Comparison of ENCODE assay signal across 8 mouse cellular contexts in genomic region chr15:102721980-102722475, GRCm38 (mm10). TPM values are rescaled to one million over a fixed set of nuclear protein-coding genes. Genes with fewer than 3 reads are reported as not detected.
DNase-seq lines count a peak whose midpoint lies in the region; ATAC-seq and TF ChIP-seq lines count a peak whose summit lies in the region.

Gene Calcoco1, minus strand, starts transcription at chr15:102722178.

- H3K27me3 ChIP-seq in heart, embryonic 12.5 days (replicated peaks), result no peaks in the 10 kb centered on the region; the same call in 1 of the 2 replicates
- H3K27me3 ChIP-seq in kidney, postnatal 0 days (ENCODE audit: insufficient read depth, low read length), result no peaks in the 10 kb centered on the region
- no peaks in the 10 kb centered on the region for H3K27me3 ChIP-seq in liver, embryonic 11.5 days (replicated peaks; ENCODE audit: control insufficient read depth, insufficient read depth, low read length)
- H3K27me3 ChIP-seq in stomach, embryonic 14.5 days (ENCODE audit: control insufficient read depth, insufficient read depth, low read length), result no peaks in the 10 kb centered on the region

- WGBS in heart, embryonic 12.5 days, result under 1% methylated on average over 27 of the region's 27 CpGs
- WGBS in kidney, postnatal 0 days, result 1% methylated on average over 27 of the region's 27 CpGs
- 2% methylated on average over 27 of the region's 27 CpGs for WGBS in liver, embryonic 11.5 days
- WGBS in stomach, embryonic 14.5 days, result under 1% methylated on average over 27 of the region's 27 CpGs

- peak within 1 kb of the TSS; percentile 83 for H3K27ac ChIP-seq in heart, embryonic 12.5 days (ENCODE audit: poor library complexity, severe bottlenecking)
- peak within 1 kb of the TSS; percentile 5; the same call in 1 of the 2 replicates for H3K27ac ChIP-seq in kidney, postnatal 0 days
- H3K27ac ChIP-seq in liver, embryonic 11.5 days (ENCODE audit: low read depth, low read length), result no peak within 1 kb of the TSS
- H3K27ac ChIP-seq in stomach, embryonic 14.5 days (ENCODE audit: low read length), result peak within 1 kb of the TSS; percentile 55; the same call in 1 of the 2 replicates

- no peak for TF ChIP-seq CTCF in kidney, postnatal 0 days (IDR thresholded peaks at IDR 0.05; ENCODE audit: low read depth)

- H3K9ac ChIP-seq in heart, embryonic 12.5 days, result peak within 1 kb of the TSS; percentile 72
- peak within 1 kb of the TSS; percentile 64 for H3K9ac ChIP-seq in kidney, postnatal 0 days (ENCODE audit: low read depth, low read length)
- H3K9ac ChIP-seq in liver, embryonic 11.5 days (ENCODE audit: low read depth, low read length), result peak within 1 kb of the TSS; percentile 69
- H3K9ac ChIP-seq in stomach, embryonic 14.5 days (replicated peaks; ENCODE audit: low read depth, low read length), result peak within 1 kb of the TSS; percentile 51

- ATAC-seq in erythroid progenitor cell, adult 5-6 weeks (replicated peaks; ENCODE audit: low FRiP score, poor library complexity, severe bottlenecking), result peak; percentile 99
- ATAC-seq in heart, embryonic 12.5 days (ENCODE audit: insufficient number of reproducible peaks, low FRiP score), result peak; percentile 99
- peak; percentile 99 for ATAC-seq in kidney, postnatal 0 days (replicated peaks; ENCODE audit: low FRiP score, low read depth)
- peak; percentile 100 for ATAC-seq in liver, embryonic 11.5 days (replicated peaks; ENCODE audit: low FRiP score)
- ATAC-seq in stomach, embryonic 14.5 days (ENCODE audit: insufficient number of reproducible peaks, insufficient read depth, low FRiP score, low read depth), result peak; percentile 100

- peaks cover 19% of the 10 kb centered on the region for H3K4me1 ChIP-seq in heart, embryonic 12.5 days (replicated peaks)
- H3K4me1 ChIP-seq in kidney, postnatal 0 days (replicated peaks; ENCODE audit: insufficient read depth, low read length), result 0 out of 2 replicates have a peak, but pooled peaks cover 5% of the 10 kb centered on the region
- H3K4me1 ChIP-seq in liver, embryonic 11.5 days (replicated peaks; ENCODE audit: control insufficient read depth, insufficient read depth, low read length), result 0 out of 2 replicates have a peak, but pooled peaks cover 2% of the 10 kb centered on the region
- H3K4me1 ChIP-seq in stomach, embryonic 14.5 days (ENCODE audit: control insufficient read depth, insufficient read depth, low read length), result peaks cover 8% of the 10 kb centered on the region

- no peaks in the 10 kb centered on the region for H3K9me3 ChIP-seq in heart, embryonic 12.5 days (replicated peaks)
- no peaks in the 10 kb centered on the region for H3K9me3 ChIP-seq in kidney, postnatal 0 days (replicated peaks; ENCODE audit: low read length)
- no peaks in the 10 kb centered on the region for H3K9me3 ChIP-seq in liver, embryonic 11.5 days (ENCODE audit: control insufficient read depth, low read length)
- no peaks in the 10 kb centered on the region for H3K9me3 ChIP-seq in stomach, embryonic 14.5 days (ENCODE audit: control insufficient read depth, low read depth, low read length)

- H3K36me3 ChIP-seq in heart, embryonic 12.5 days, result peaks cover 23% of the 10 kb centered on the region
- H3K36me3 ChIP-seq in kidney, postnatal 0 days (ENCODE audit: insufficient read depth, low read length), result 0 out of 2 replicates have a peak, but pooled peaks cover 14% of the 10 kb centered on the region
- H3K36me3 ChIP-seq in liver, embryonic 11.5 days (ENCODE audit: control insufficient read depth, insufficient read depth, low read length), result no peaks in the 10 kb centered on the region
- H3K36me3 ChIP-seq in stomach, embryonic 14.5 days (ENCODE audit: control insufficient read depth, insufficient read depth, low read length), result peaks cover 12% of the 10 kb centered on the region; the same call in 1 of the 2 replicates

- H3K4me2 ChIP-seq in heart, embryonic 12.5 days, result peak within 1 kb of the TSS; percentile 86
- H3K4me2 ChIP-seq in kidney, postnatal 0 days (ENCODE audit: low read length), result peak within 1 kb of the TSS; percentile 80
- peak within 1 kb of the TSS; percentile 86 for H3K4me2 ChIP-seq in liver, embryonic 11.5 days
- peak within 1 kb of the TSS; percentile 63 for H3K4me2 ChIP-seq in stomach, embryonic 14.5 days (replicated peaks; ENCODE audit: low read depth, low read length)

- peak; percentile 95 for DNase-seq in CD4-positive helper T cell, adult 2 months (ENCODE audit: low read depth, low spot score)
- DNase-seq in brain, embryonic 18.5 days (ENCODE audit: low read depth, low spot score), result peak; percentile 97
- DNase-seq in kidney, postnatal 0 days (ENCODE audit: low spot score), result peak; percentile 99
- DNase-seq in liver, embryonic 11.5 days (ENCODE audit: low spot score), result peak; percentile 98
- DNase-seq in naive thymus-derived CD4-positive, alpha-beta T cell, adult 2 months (ENCODE audit: low read depth), result peak; percentile 95

- H3K4me3 ChIP-seq in heart, embryonic 12.5 days, result peak within 1 kb of the TSS; percentile 74
- H3K4me3 ChIP-seq in kidney, postnatal 0 days (replicated peaks; ENCODE audit: low read depth, low read length), result peak within 1 kb of the TSS; percentile 80
- peak within 1 kb of the TSS; percentile 69 for H3K4me3 ChIP-seq in liver, embryonic 11.5 days (ENCODE audit: low read depth, low read length)
- H3K4me3 ChIP-seq in stomach, embryonic 14.5 days (ENCODE audit: low read depth, low read length), result peak within 1 kb of the TSS; percentile 69

RNA-seq across cellular contexts. Expression of gene Calcoco1, which starts in this region (rescaled TPM):
- 17.6 and 21.6 TPM in 2 replicates for total RNA-seq in erythroid progenitor cell, adult 5-6 weeks (2015; ENCODE audit: low replicate concordance)
- total RNA-seq in erythroid progenitor cell, adult 5-6 weeks (2017; ENCODE audit: low replicate concordance), result 34.1 and 40.8 TPM in 2 replicates
- 55.1 and 55.3 TPM in 2 replicates for polyA plus RNA-seq in heart, embryonic 12.5 days (2016; fragmentation: Nextera tagmentation; extraction: Ambion mirVana)
- polyA plus RNA-seq in kidney, postnatal 0 days (2015; fragmentation: Nextera tagmentation; extraction: Ambion mirVana), result 55.2 and 57.5 TPM in 2 replicates
- polyA plus RNA-seq in liver, embryonic 11.5 days (2014; fragmentation: Nextera tagmentation; extraction: Ambion mirVana), result 15.0 and 16.2 TPM in 2 replicates
- 31.9 and 34.4 TPM in 2 replicates for polyA plus RNA-seq in stomach, embryonic 14.5 days (2014; fragmentation: Nextera tagmentation; extraction: Ambion mirVana)
